Mouse (Mus musculus): Measurements from ENCODE around the gene Dnajb8. TPM values are rescaled to one million over a fixed set of nuclear protein-coding genes. Genes with fewer than 3 reads are reported as not detected.

Dnajb8 gene
- polyA plus RNA-seq, 1 experiment from 2014 or later: not detected

DNA sequence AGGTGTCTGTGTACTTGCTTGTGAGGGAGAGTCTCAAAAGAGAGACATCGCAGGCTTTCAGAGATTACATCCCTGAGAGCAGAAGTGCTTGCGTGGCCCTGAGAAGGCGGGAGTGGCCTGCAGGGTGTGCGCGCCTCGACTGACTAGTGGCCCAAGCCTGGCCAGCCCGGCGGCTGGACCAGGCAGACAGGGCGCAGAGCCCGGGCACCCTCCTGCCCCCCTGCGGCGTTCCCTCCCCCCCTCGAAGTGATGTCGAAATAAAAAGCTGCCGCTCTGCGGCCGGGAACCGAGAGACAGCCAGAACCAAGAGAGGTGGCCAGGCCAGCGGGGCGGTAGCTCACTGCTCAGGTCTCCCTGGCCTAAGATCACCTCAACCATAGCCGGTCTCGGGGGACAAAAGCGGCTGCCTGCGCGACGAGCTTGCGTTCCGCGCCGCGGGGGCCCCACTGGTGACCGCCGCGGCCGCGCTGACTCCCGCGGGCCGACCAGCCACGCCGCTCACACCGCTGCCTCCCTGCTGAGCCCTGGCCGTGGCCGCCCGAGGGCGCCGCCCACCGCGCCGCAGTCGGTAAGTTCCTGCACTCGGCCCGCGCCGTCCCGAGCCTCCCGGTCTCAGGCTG is 28.5 kb upstream of the Dnajb8 start, which contains the start of gene Gata2:
Gata2 (plus strand) TSS at position 459 of the 620 bp plus-strand sequence.
- H3K4me2 ChIP-seq (replicated peaks): peak within 1 kb of the TSS; percentile 68
- H3K4me1 ChIP-seq: peaks cover 52% of the 10 kb centered on the region
- ATAC-seq (ENCODE audit: insufficient number of reproducible peaks, low FRiP score, low TSS enrichment, low read depth): no peak
- H3K27me3 ChIP-seq: peaks cover 100% of the 10 kb centered on the region
- WGBS: 2% methylated on average over 57 of the region's 57 CpGs
- H3K36me3 ChIP-seq: no peaks in the 10 kb centered on the region
- no peaks in the 10 kb centered on the region for H3K9me3 ChIP-seq (replicated peaks)
- peak within 1 kb of the TSS; percentile 34 for H3K9ac ChIP-seq
- H3K4me3 ChIP-seq (replicated peaks): peak within 1 kb of the TSS; percentile 43
- H3K27ac ChIP-seq (replicated peaks): no peak within 1 kb of the TSS

GRCm38 (mm10) chr6:88194053-88194977 is 27.8 kb upstream of the Dnajb8 start:
- peak overlapping the region; percentile 34 for H3K9ac ChIP-seq
- H3K4me3 ChIP-seq (replicated peaks): peak overlapping the region; percentile 43
- no peak for ATAC-seq (ENCODE audit: insufficient number of reproducible peaks, low FRiP score, low TSS enrichment, low read depth)
- H3K36me3 ChIP-seq: no peaks in the 10 kb centered on the region
- 2% methylated on average over 58 of the region's 58 CpGs for WGBS
- H3K27me3 ChIP-seq: peaks cover 100% of the 10 kb centered on the region
- no peak overlapping the region for H3K27ac ChIP-seq (replicated peaks)
- no peaks in the 10 kb centered on the region for H3K9me3 ChIP-seq (replicated peaks)
- peaks cover 57% of the 10 kb centered on the region for H3K4me1 ChIP-seq
- H3K4me2 ChIP-seq (replicated peaks): peak overlapping the region; percentile 68

DNA sequence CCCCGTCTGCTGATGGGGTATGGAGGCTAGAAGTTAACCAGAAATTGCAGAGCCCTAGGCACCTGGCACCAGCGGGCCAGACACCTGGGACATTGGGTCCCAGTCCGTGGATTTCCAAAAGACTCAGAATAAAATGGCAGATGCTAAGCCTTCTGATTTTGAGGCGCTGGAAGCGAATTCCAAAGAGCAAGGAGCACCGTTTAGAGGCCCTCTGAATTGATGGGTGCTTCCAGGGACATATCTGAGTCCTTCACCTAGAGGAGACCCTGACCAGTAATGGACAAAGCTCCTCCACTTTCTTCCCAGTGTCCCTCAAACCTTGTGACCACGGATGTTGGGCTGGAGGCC is 27.1 kb upstream of the Dnajb8 start:
- Histone ChIP-seq H3K9ac (no peak overlapping the region), H3K4me2 (replicated peaks) (no peak overlapping the region; the same call in 1 of the 2 replicates), H3K4me3 (replicated peaks) (peak overlapping the region; percentile 43), H3K4me1 (peaks cover 57% of the 10 kb centered on the region), H3K9me3 (replicated peaks) (no peaks in the 10 kb centered on the region), H3K27ac (replicated peaks) (no peak overlapping the region), H3K27me3 (peaks cover 100% of the 10 kb centered on the region), H3K36me3 (no peaks in the 10 kb centered on the region)
- ATAC-seq (ENCODE audit: insufficient number of reproducible peaks, low FRiP score, low TSS enrichment, low read depth): no peak
- WGBS: 15% methylated on average over 7 of the region's 7 CpGs

GRCm38 (mm10) chr6:88196054-88196732 is 25.9 kb upstream of the Dnajb8 start:
- 6% methylated on average over 33 of the region's 33 CpGs for WGBS
- Histone ChIP-seq H3K36me3 (no peaks in the 10 kb centered on the region), H3K4me2 (replicated peaks) (peak overlapping the region; percentile 67), H3K9ac (0 out of 2 replicates have a peak overlapping the region, but pooled peaks have one; percentile 12), H3K27me3 (peaks cover 100% of the 10 kb centered on the region), H3K4me3 (replicated peaks) (peak overlapping the region; percentile 50), H3K27ac (replicated peaks) (peak overlapping the region; percentile 59; the same call in 1 of the 2 replicates), H3K9me3 (replicated peaks) (no peaks in the 10 kb centered on the region), H3K4me1 (peaks cover 56% of the 10 kb centered on the region)
- ATAC-seq (ENCODE audit: insufficient number of reproducible peaks, low FRiP score, low TSS enrichment, low read depth): no peak

GRCm38 (mm10) chr6:88196733-88197312 is 25.2 kb upstream of the Dnajb8 start:
- Histone ChIP-seq H3K4me1 (peaks cover 56% of the 10 kb centered on the region), H3K4me2 (replicated peaks) (peak overlapping the region; percentile 67), H3K27me3 (peaks cover 100% of the 10 kb centered on the region), H3K27ac (replicated peaks) (peak overlapping the region; percentile 59), H3K9me3 (replicated peaks) (no peaks in the 10 kb centered on the region), H3K9ac (0 out of 2 replicates have a peak overlapping the region, but pooled peaks have one; percentile 12), H3K4me3 (replicated peaks) (peak overlapping the region; percentile 50), H3K36me3 (no peaks in the 10 kb centered on the region)
- ATAC-seq (ENCODE audit: insufficient number of reproducible peaks, low FRiP score, low TSS enrichment, low read depth): no peak
- under 1% methylated on average over 41 of the region's 44 CpGs for WGBS

- Histone ChIP-seq H3K27ac (replicated peaks) (0 out of 2 replicates have a peak overlapping the region, but pooled peaks have one; percentile 59), H3K36me3 (no peaks in the 10 kb centered on the region), H3K27me3 (peaks cover 100% of the 10 kb centered on the region), H3K4me3 (replicated peaks) (peak overlapping the region; percentile 50), H3K9ac (0 out of 2 replicates have a peak overlapping the region, but pooled peaks have one; percentile 12), H3K4me1 (peaks cover 56% of the 10 kb centered on the region), H3K4me2 (replicated peaks) (peak overlapping the region; percentile 67), H3K9me3 (replicated peaks) (no peaks in the 10 kb centered on the region)
- no peak for ATAC-seq (ENCODE audit: insufficient number of reproducible peaks, low FRiP score, low TSS enrichment, low read depth)
- 1% methylated on average over 35 of the region's 39 CpGs for WGBS
These were observed 24.6 kb upstream of the Dnajb8 start for GRCm38 (mm10) chr6:88197313-88198069.

DNA sequence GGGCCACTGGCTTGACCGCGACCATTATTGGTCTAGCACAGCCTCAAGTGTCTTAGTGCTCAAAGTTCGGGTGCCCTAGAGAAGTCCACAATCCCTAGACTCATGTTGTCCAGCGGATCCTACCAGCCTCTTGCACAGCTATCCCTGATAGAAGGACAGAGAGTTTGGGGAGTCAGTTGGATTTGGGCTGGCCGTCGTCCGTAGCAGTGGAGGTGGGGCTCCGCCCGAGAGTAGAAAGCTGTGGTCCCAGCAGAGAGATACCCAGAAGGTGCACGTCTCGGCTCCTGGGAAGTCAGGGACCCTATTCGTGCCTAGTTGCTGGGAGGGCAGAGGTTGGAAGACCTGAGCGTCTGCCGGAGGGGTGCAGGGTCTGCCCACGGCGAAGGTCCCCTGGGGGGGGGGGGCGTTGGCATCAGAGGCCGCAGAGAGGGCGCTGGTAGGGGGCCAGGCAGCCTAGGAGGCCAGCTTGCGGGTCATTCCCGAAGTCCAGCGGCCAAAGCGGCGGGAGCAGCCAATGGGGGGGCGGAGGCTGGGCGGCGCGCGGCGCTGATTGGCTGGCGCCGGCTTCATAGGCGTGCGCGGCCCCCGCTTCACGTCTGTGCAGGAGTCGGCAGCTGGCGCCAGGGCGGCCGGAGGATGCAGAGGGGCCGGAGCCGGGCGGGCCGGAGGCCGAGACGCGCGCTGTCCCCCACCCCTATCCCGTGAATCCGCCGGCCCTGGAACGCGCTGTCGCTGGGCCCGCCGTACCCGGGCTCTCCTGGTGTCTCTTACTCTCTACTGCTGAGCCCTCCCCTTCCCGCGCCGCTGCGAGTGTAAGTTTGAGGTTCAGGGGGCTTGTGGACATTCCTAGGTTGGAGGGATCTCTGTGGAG is 23.8 kb upstream of the Dnajb8 start:
- H3K36me3 ChIP-seq: no peaks in the 10 kb centered on the region
- WGBS: under 1% methylated on average over 49 of the region's 62 CpGs
- H3K4me1 ChIP-seq: peaks cover 59% of the 10 kb centered on the region
- ATAC-seq (ENCODE audit: insufficient number of reproducible peaks, low FRiP score, low TSS enrichment, low read depth): peak; percentile 72
- H3K27me3 ChIP-seq: peaks cover 97% of the 10 kb centered on the region
- H3K4me3 ChIP-seq (replicated peaks): peak overlapping the region; percentile 50
- H3K27ac ChIP-seq (replicated peaks): 0 out of 2 replicates have a peak overlapping the region, but pooled peaks have one; percentile 8
- H3K9me3 ChIP-seq (replicated peaks): no peaks in the 10 kb centered on the region
- H3K9ac ChIP-seq: peak overlapping the region; percentile 40
- peak overlapping the region; percentile 67 for H3K4me2 ChIP-seq (replicated peaks)

- under 1% methylated on average over 39 of the region's 39 CpGs for WGBS
These were observed 22.9 kb upstream of the Dnajb8 start for GRCm38 (mm10) chr6:88199001-88199717.

More at GRCm38 (mm10) chr6:88199001-88199717, 22.9 kb upstream of the Dnajb8 start:
- Histone ChIP-seq H3K9me3 (replicated peaks) (no peaks in the 10 kb centered on the region), H3K4me3 (replicated peaks) (peak overlapping the region; percentile 50), H3K4me2 (replicated peaks) (peak overlapping the region; percentile 67), H3K9ac (peak overlapping the region; percentile 40), H3K27ac (replicated peaks) (no peak overlapping the region), H3K27me3 (peaks cover 97% of the 10 kb centered on the region), H3K36me3 (no peaks in the 10 kb centered on the region), H3K4me1 (peaks cover 52% of the 10 kb centered on the region)
- ATAC-seq (ENCODE audit: insufficient number of reproducible peaks, low FRiP score, low TSS enrichment, low read depth): no peak
